Mouse (Mus musculus): ENCODE data around the gene Bcl2a1a. TPM values are rescaled to one million over a fixed set of nuclear protein-coding genes. Genes with fewer than 3 reads are reported as not detected.
"Not testable (repeated sequence)": the region's sequence is repeated elsewhere in the genome, so short reads cannot be mapped to it uniquely, and the experiment has no call there.

Gene Bcl2a1a
- 0.11 and 0.35 TPM in 2 replicates for polyA plus RNA-seq (2012; rRNA removed)
- polyA plus RNA-seq (2014; fragmentation: Nextera tagmentation; extraction: Ambion mirVana) = 0.38 and 0.47 TPM in 2 replicates

- ATAC-seq (ENCODE audit: insufficient read depth); H3K27ac ChIP-seq; H3K27me3 ChIP-seq (ENCODE audit: control insufficient read depth, insufficient read depth, low read length); DNase-seq (ENCODE audit: low read depth in 3 of 3, low spot score in 3 of 3); H3K4me1 ChIP-seq (replicated peaks; ENCODE audit: control insufficient read depth in 2 of 2, insufficient read depth in 2 of 2, low read length in 1 of 2); H3K4me2 ChIP-seq (ENCODE audit: low read depth); H3K36me3 ChIP-seq (replicated peaks; ENCODE audit: control insufficient read depth, insufficient read depth, low read depth); H3K4me3 ChIP-seq (ENCODE audit: insufficient read depth in 1 of 2, low read depth in 2 of 2, low read length in 2 of 2); H3K9me3 ChIP-seq (ENCODE audit: control insufficient read depth, low read length); H3K9ac ChIP-seq (replicated peaks): not testable (repeated sequence)
- 52% methylated on average over 5 of the region's 5 CpGs for WGBS (ENCODE audit: insufficient replicate concordance)
Measured at GRCm38 (mm10) chr9:88956670-88957153, at the start of gene Bcl2a1a. Bcl2a1a (plus strand) TSS chr9:88956900.

- ATAC-seq (ENCODE audit: insufficient read depth); H3K27ac ChIP-seq; H3K9me3 ChIP-seq (ENCODE audit: control insufficient read depth, low read length); H3K4me3 ChIP-seq (ENCODE audit: insufficient read depth in 1 of 2, low read depth in 2 of 2, low read length in 2 of 2); H3K9ac ChIP-seq (replicated peaks); DNase-seq (ENCODE audit: low read depth in 3 of 3, low spot score in 3 of 3); H3K27me3 ChIP-seq (ENCODE audit: control insufficient read depth, insufficient read depth, low read length); H3K36me3 ChIP-seq (replicated peaks; ENCODE audit: control insufficient read depth, insufficient read depth, low read depth); H3K4me2 ChIP-seq (ENCODE audit: low read depth); H3K4me1 ChIP-seq (replicated peaks; ENCODE audit: control insufficient read depth in 2 of 2, insufficient read depth in 2 of 2, low read length in 1 of 2): not testable (repeated sequence)
- 45% methylated on average over 4 of the region's 5 CpGs for WGBS (ENCODE audit: insufficient replicate concordance)
Measured at GRCm38 (mm10) chr9:88916576-88916975, 40.1 kb upstream of the Bcl2a1a start.

- not testable (repeated sequence) for H3K4me3 ChIP-seq (ENCODE audit: insufficient read depth in 1 of 2, low read depth in 2 of 2, low read length in 2 of 2); H3K27me3 ChIP-seq (ENCODE audit: control insufficient read depth, insufficient read depth, low read length); H3K9ac ChIP-seq (replicated peaks); H3K9me3 ChIP-seq (ENCODE audit: control insufficient read depth, low read length); H3K4me1 ChIP-seq (replicated peaks; ENCODE audit: control insufficient read depth in 2 of 2, insufficient read depth in 2 of 2, low read length in 1 of 2); H3K27ac ChIP-seq; DNase-seq (ENCODE audit: low read depth in 3 of 3, low spot score in 3 of 3); H3K4me2 ChIP-seq (ENCODE audit: low read depth); H3K36me3 ChIP-seq (replicated peaks; ENCODE audit: control insufficient read depth, insufficient read depth, low read depth); ATAC-seq (ENCODE audit: insufficient read depth)
- 11% methylated on average over 1 of the region's 3 CpGs for WGBS (ENCODE audit: insufficient replicate concordance)
Measured at GRCm38 (mm10) chr9:88938312-88938711, 18.4 kb upstream of the Bcl2a1a start.

DNA sequence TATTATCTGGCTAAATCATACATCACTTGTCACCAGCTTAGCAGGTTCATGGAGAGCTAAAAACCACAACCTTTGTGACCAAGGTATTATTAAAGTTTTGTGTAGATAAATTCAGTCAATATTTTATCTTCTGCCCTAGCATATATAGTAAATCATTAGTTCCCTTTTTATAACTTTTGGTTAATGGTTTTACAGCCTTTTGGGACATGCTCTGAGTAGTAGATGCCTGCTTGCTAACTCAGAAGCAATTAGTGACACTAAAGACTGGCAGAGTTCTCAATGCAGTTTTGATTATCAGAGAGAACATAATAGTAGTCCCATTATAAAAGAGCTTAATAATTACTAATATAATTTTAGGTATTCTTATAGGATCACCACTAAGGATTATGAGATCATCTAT, 5.2 kb upstream of the Bcl2a1a start:
- H3K27me3 ChIP-seq (ENCODE audit: control insufficient read depth, insufficient read depth, low read length); H3K4me2 ChIP-seq (ENCODE audit: low read depth); H3K4me3 ChIP-seq (ENCODE audit: insufficient read depth in 1 of 2, low read depth in 2 of 2, low read length in 2 of 2); ATAC-seq (ENCODE audit: insufficient read depth); H3K9me3 ChIP-seq (ENCODE audit: control insufficient read depth, low read length); H3K9ac ChIP-seq (replicated peaks); H3K4me1 ChIP-seq (replicated peaks; ENCODE audit: control insufficient read depth in 2 of 2, insufficient read depth in 2 of 2, low read length in 1 of 2); DNase-seq (ENCODE audit: low read depth in 3 of 3, low spot score in 3 of 3); H3K27ac ChIP-seq; H3K36me3 ChIP-seq (replicated peaks; ENCODE audit: control insufficient read depth, insufficient read depth, low read depth): not testable (repeated sequence)

- H3K36me3 ChIP-seq (replicated peaks; ENCODE audit: control insufficient read depth, insufficient read depth, low read depth); H3K4me3 ChIP-seq (ENCODE audit: insufficient read depth in 1 of 2, low read depth in 2 of 2, low read length in 2 of 2); H3K4me1 ChIP-seq (replicated peaks; ENCODE audit: control insufficient read depth in 2 of 2, insufficient read depth in 2 of 2, low read length in 1 of 2); H3K9ac ChIP-seq (replicated peaks); H3K4me2 ChIP-seq (ENCODE audit: low read depth); H3K9me3 ChIP-seq (ENCODE audit: control insufficient read depth, low read length); H3K27me3 ChIP-seq (ENCODE audit: control insufficient read depth, insufficient read depth, low read length); H3K27ac ChIP-seq; ATAC-seq (ENCODE audit: insufficient read depth): not testable (repeated sequence)
- peak in 1 of 3 experiments; percentile 0 for DNase-seq (ENCODE audit: low read depth in 3 of 3, low spot score in 3 of 3)
Measured at GRCm38 (mm10) chr9:88953151-88953550, 3.5 kb upstream of the Bcl2a1a start.

DNA sequence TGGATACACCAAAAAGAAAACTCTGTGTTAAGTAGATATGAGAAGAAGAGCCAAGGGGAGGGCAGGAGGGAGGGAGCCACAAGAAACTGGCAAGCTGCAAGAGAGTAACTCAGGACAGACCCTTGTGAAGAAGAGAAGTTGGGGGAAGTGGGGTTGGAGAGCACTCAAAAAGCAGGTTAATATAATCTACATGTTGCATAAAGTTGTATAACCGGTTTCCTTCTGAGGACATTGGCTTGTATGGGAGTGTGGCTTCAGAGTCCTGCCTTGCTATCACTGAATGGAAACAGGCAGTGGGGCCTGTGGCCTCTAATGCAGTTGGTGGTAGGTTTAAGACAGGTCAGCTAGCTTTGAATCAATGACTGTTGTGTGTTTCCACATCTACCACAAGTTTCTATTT, 1.5 kb upstream of the Bcl2a1a start:
- H3K27me3 ChIP-seq (ENCODE audit: control insufficient read depth, insufficient read depth, low read length); H3K27ac ChIP-seq; H3K4me3 ChIP-seq (ENCODE audit: insufficient read depth in 1 of 2, low read depth in 2 of 2, low read length in 2 of 2); H3K36me3 ChIP-seq (replicated peaks; ENCODE audit: control insufficient read depth, insufficient read depth, low read depth); H3K4me1 ChIP-seq (replicated peaks; ENCODE audit: control insufficient read depth in 2 of 2, insufficient read depth in 2 of 2, low read length in 1 of 2); H3K9ac ChIP-seq (replicated peaks); ATAC-seq (ENCODE audit: insufficient read depth); H3K9me3 ChIP-seq (ENCODE audit: control insufficient read depth, low read length); DNase-seq (ENCODE audit: low read depth in 3 of 3, low spot score in 3 of 3); H3K4me2 ChIP-seq (ENCODE audit: low read depth): not testable (repeated sequence)
- WGBS (ENCODE audit: insufficient replicate concordance) = no CpG with 5 or more reads among the region's 1 CpGs

DNA sequence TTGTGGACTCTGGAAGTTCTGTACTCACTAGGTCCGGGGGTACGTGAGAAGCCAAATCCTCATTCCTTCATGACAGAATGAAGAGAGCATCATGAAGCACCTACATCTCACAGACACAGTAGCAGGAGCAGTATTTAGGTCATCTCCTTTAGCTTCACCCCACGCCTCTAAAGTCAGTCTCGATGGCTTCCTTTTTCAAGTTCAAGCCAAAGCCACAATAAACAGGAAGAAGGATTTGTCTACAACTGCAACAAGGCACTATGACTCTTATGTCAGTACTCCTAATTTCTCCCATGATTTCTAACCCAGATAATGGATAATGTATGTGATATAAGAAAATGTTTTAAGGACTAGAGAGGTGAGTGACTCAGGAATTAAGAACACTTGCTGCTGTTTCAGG, 665 bp upstream of the Bcl2a1a start:
- WGBS (ENCODE audit: insufficient replicate concordance) = 75% methylated on average over 2 of the region's 4 CpGs

More for the DNA sequence above, 665 bp upstream of the Bcl2a1a start:
- not testable (repeated sequence) for H3K4me1 ChIP-seq (replicated peaks; ENCODE audit: control insufficient read depth in 2 of 2, insufficient read depth in 2 of 2, low read length in 1 of 2); H3K9me3 ChIP-seq (ENCODE audit: control insufficient read depth, low read length); H3K36me3 ChIP-seq (replicated peaks; ENCODE audit: control insufficient read depth, insufficient read depth, low read depth); H3K4me3 ChIP-seq (ENCODE audit: insufficient read depth in 1 of 2, low read depth in 2 of 2, low read length in 2 of 2); H3K9ac ChIP-seq (replicated peaks); H3K27ac ChIP-seq; H3K27me3 ChIP-seq (ENCODE audit: control insufficient read depth, insufficient read depth, low read length); DNase-seq (ENCODE audit: low read depth in 3 of 3, low spot score in 3 of 3); H3K4me2 ChIP-seq (ENCODE audit: low read depth); ATAC-seq (ENCODE audit: insufficient read depth)
